Mouse (Mus musculus): ENCODE data around the gene Pparg.

GRCm38 (mm10) chr6:115344513-115344912, 16.2 kb upstream of the Pparg start:
- TF ChIP-seq CTCF (IDR thresholded peaks at IDR 0.05; ENCODE audit: borderline replicate concordance, insufficient read depth, low read length) (no peak), POLR2A (IDR thresholded peaks at IDR 0.05; ENCODE audit: low read depth, low read length) (no peak)

All from embryonic fibroblast, embryonic 13.5 days (primary cell).